Mouse (Mus musculus): ENCODE measurements around the gene Hist1h2ah. TPM values are rescaled to one million over a fixed set of nuclear protein-coding genes. Genes with fewer than 3 reads are reported as not detected.
A peak's percentile ranks its signal among the peaks of the same experiment; 100 is the strongest.

The Hist1h2ah gene
- polyA plus RNA-seq, 1 experiment from 2014 or later: not detected

- peak overlapping the region; percentile 79 for H3K4me2 ChIP-seq (replicated peaks)
- DNase-seq (ENCODE audit: low spot score): no peak
These were observed 29.6 kb downstream of the Hist1h2ah start for GRCm38 (mm10) chr13:22005605-22006333.

GRCm38 (mm10) chr13:22001823-22002222, 33.5 kb downstream of the Hist1h2ah start:
- H3K9me3 ChIP-seq (ENCODE audit: control insufficient read depth, low read length): no peaks in the 10 kb centered on the region
- 37% methylated on average over 5 of the region's 5 CpGs for WGBS
- no peak for DNase-seq (ENCODE audit: low spot score)
- H3K27ac ChIP-seq: no peak overlapping the region
- no peak overlapping the region for H3K9ac ChIP-seq
- no peaks in the 10 kb centered on the region for H3K36me3 ChIP-seq (replicated peaks; ENCODE audit: control insufficient read depth, insufficient read depth)
- peaks cover 95% of the 10 kb centered on the region for H3K27me3 ChIP-seq (ENCODE audit: control insufficient read depth, insufficient read depth, low read length)
- ATAC-seq (ENCODE audit: low FRiP score): no peak
- no peak overlapping the region for H3K4me3 ChIP-seq (replicated peaks; ENCODE audit: low read length)
- H3K4me2 ChIP-seq (replicated peaks): no peak overlapping the region
- H3K4me1 ChIP-seq (replicated peaks; ENCODE audit: control insufficient read depth, insufficient read depth, low read length): peaks cover 14% of the 10 kb centered on the region

More at GRCm38 (mm10) chr13:22005605-22006333, 29.6 kb downstream of the Hist1h2ah start:
- Histone ChIP-seq H3K4me3 (replicated peaks; ENCODE audit: low read length) (peak overlapping the region; percentile 35), H3K27ac (no peak overlapping the region), H3K27me3 (ENCODE audit: control insufficient read depth, insufficient read depth, low read length) (peaks cover 100% of the 10 kb centered on the region), H3K4me1 (replicated peaks; ENCODE audit: control insufficient read depth, insufficient read depth, low read length) (peaks cover 15% of the 10 kb centered on the region), H3K36me3 (replicated peaks; ENCODE audit: control insufficient read depth, insufficient read depth) (no peaks in the 10 kb centered on the region), H3K9ac (peak overlapping the region; percentile 42; the same call in 1 of the 2 replicates), H3K9me3 (ENCODE audit: control insufficient read depth, low read length) (no peaks in the 10 kb centered on the region)
- under 1% methylated on average over 45 of the region's 45 CpGs for WGBS
- peak; percentile 79 for ATAC-seq (ENCODE audit: low FRiP score)

GRCm38 (mm10) chr13:22001346-22001745, 34.0 kb downstream of the Hist1h2ah start:
- H3K9ac ChIP-seq: no peak overlapping the region
- no peak overlapping the region for H3K4me2 ChIP-seq (replicated peaks)
- no peaks in the 10 kb centered on the region for H3K36me3 ChIP-seq (replicated peaks; ENCODE audit: control insufficient read depth, insufficient read depth)
- 70% methylated on average over 2 of the region's 2 CpGs for WGBS
- peaks cover 95% of the 10 kb centered on the region for H3K27me3 ChIP-seq (ENCODE audit: control insufficient read depth, insufficient read depth, low read length)
- H3K4me3 ChIP-seq (replicated peaks; ENCODE audit: low read length): no peak overlapping the region
- no peaks in the 10 kb centered on the region for H3K9me3 ChIP-seq (ENCODE audit: control insufficient read depth, low read length)
- H3K27ac ChIP-seq: no peak overlapping the region
- no peak for DNase-seq (ENCODE audit: low spot score)
- H3K4me1 ChIP-seq (replicated peaks; ENCODE audit: control insufficient read depth, insufficient read depth, low read length): peaks cover 10% of the 10 kb centered on the region
- ATAC-seq (ENCODE audit: low FRiP score): no peak

- Histone ChIP-seq H3K27me3 (ENCODE audit: control insufficient read depth, insufficient read depth, low read length) (peaks cover 95% of the 10 kb centered on the region), H3K36me3 (replicated peaks; ENCODE audit: control insufficient read depth, insufficient read depth) (no peaks in the 10 kb centered on the region), H3K27ac (no peak overlapping the region), H3K4me1 (replicated peaks; ENCODE audit: control insufficient read depth, insufficient read depth, low read length) (no peaks in the 10 kb centered on the region), H3K4me3 (replicated peaks; ENCODE audit: low read length) (no peak overlapping the region), H3K9ac (no peak overlapping the region), H3K9me3 (ENCODE audit: control insufficient read depth, low read length) (no peaks in the 10 kb centered on the region), H3K4me2 (replicated peaks) (no peak overlapping the region)
- WGBS: 31% methylated on average over 4 of the region's 4 CpGs
- no peak for DNase-seq (ENCODE audit: low spot score)
- no peak for ATAC-seq (ENCODE audit: low FRiP score)
These were observed 36.2 kb downstream of the Hist1h2ah start for GRCm38 (mm10) chr13:21999147-21999546.

- H3K4me3 ChIP-seq (replicated peaks; ENCODE audit: low read length): no peak overlapping the region
- H3K27me3 ChIP-seq (ENCODE audit: control insufficient read depth, insufficient read depth, low read length): peaks cover 95% of the 10 kb centered on the region
- H3K9me3 ChIP-seq (ENCODE audit: control insufficient read depth, low read length): no peaks in the 10 kb centered on the region
- H3K27ac ChIP-seq: no peak overlapping the region
- no peaks in the 10 kb centered on the region for H3K4me1 ChIP-seq (replicated peaks; ENCODE audit: control insufficient read depth, insufficient read depth, low read length)
- H3K36me3 ChIP-seq (replicated peaks; ENCODE audit: control insufficient read depth, insufficient read depth): no peaks in the 10 kb centered on the region
- H3K9ac ChIP-seq: no peak overlapping the region
- DNase-seq (ENCODE audit: low spot score) (no peak), ATAC-seq (ENCODE audit: low FRiP score) (no peak)
- H3K4me2 ChIP-seq (replicated peaks): no peak overlapping the region
- 33% methylated on average over 3 of the region's 3 CpGs for WGBS
These were observed 37.0 kb downstream of the Hist1h2ah start for GRCm38 (mm10) chr13:21998412-21998811.

GRCm38 (mm10) chr13:21997821-21998220, 37.5 kb downstream of the Hist1h2ah start:
- no peak for ATAC-seq (ENCODE audit: low FRiP score)
- no peak overlapping the region for H3K9ac ChIP-seq
- peaks cover 94% of the 10 kb centered on the region for H3K27me3 ChIP-seq (ENCODE audit: control insufficient read depth, insufficient read depth, low read length)
- no peaks in the 10 kb centered on the region for H3K36me3 ChIP-seq (replicated peaks; ENCODE audit: control insufficient read depth, insufficient read depth)
- H3K4me1 ChIP-seq (replicated peaks; ENCODE audit: control insufficient read depth, insufficient read depth, low read length): no peaks in the 10 kb centered on the region
- H3K27ac ChIP-seq: no peak overlapping the region
- H3K4me3 ChIP-seq (replicated peaks; ENCODE audit: low read length): no peak overlapping the region
- H3K9me3 ChIP-seq (ENCODE audit: control insufficient read depth, low read length): no peaks in the 10 kb centered on the region
- no peak for DNase-seq (ENCODE audit: low spot score)
- H3K4me2 ChIP-seq (replicated peaks): no peak overlapping the region
- WGBS: 8% methylated on average over 4 of the region's 4 CpGs

GRCm38 (mm10) chr13:21997201-21997820, 38.1 kb downstream of the Hist1h2ah start:
- no peak overlapping the region for H3K27ac ChIP-seq
- WGBS: 2% methylated on average over 21 of the region's 21 CpGs
- DNase-seq (ENCODE audit: low spot score): no peak

GRCm38 (mm10) chr13:21996840-21997185, 38.6 kb downstream of the Hist1h2ah start:
- peaks cover 94% of the 10 kb centered on the region for H3K27me3 ChIP-seq (ENCODE audit: control insufficient read depth, insufficient read depth, low read length)
- 0 out of 2 replicates have a peak overlapping the region, but pooled peaks have one; percentile 21 for H3K4me2 ChIP-seq (replicated peaks)
- H3K36me3 ChIP-seq (replicated peaks; ENCODE audit: control insufficient read depth, insufficient read depth): no peaks in the 10 kb centered on the region
- no peak overlapping the region for H3K9ac ChIP-seq
- H3K27ac ChIP-seq: no peak overlapping the region
- ATAC-seq (ENCODE audit: low FRiP score) (no peak), DNase-seq (ENCODE audit: low spot score) (no peak)
- H3K4me3 ChIP-seq (replicated peaks; ENCODE audit: low read length): peak overlapping the region; percentile 13
- WGBS: 2% methylated on average over 13 of the region's 13 CpGs
- H3K9me3 ChIP-seq (ENCODE audit: control insufficient read depth, low read length): no peaks in the 10 kb centered on the region
- H3K4me1 ChIP-seq (replicated peaks; ENCODE audit: control insufficient read depth, insufficient read depth, low read length): no peaks in the 10 kb centered on the region

More at GRCm38 (mm10) chr13:21997201-21997820, 38.1 kb downstream of the Hist1h2ah start:
- Histone ChIP-seq H3K4me1 (replicated peaks; ENCODE audit: control insufficient read depth, insufficient read depth, low read length) (no peaks in the 10 kb centered on the region), H3K9me3 (ENCODE audit: control insufficient read depth, low read length) (no peaks in the 10 kb centered on the region), H3K9ac (no peak overlapping the region), H3K4me2 (replicated peaks) (0 out of 2 replicates have a peak overlapping the region, but pooled peaks have one; percentile 21), H3K27me3 (ENCODE audit: control insufficient read depth, insufficient read depth, low read length) (peaks cover 94% of the 10 kb centered on the region), H3K36me3 (replicated peaks; ENCODE audit: control insufficient read depth, insufficient read depth) (no peaks in the 10 kb centered on the region), H3K4me3 (replicated peaks; ENCODE audit: low read length) (peak overlapping the region; percentile 13; the same call in 1 of the 2 replicates)
- no peak for ATAC-seq (ENCODE audit: low FRiP score)

GRCm38 (mm10) chr13:21996101-21996839, 39.1 kb downstream of the Hist1h2ah start:
- Histone ChIP-seq H3K27me3 (ENCODE audit: control insufficient read depth, insufficient read depth, low read length) (peaks cover 94% of the 10 kb centered on the region), H3K36me3 (replicated peaks; ENCODE audit: control insufficient read depth, insufficient read depth) (no peaks in the 10 kb centered on the region), H3K9ac (no peak overlapping the region), H3K4me1 (replicated peaks; ENCODE audit: control insufficient read depth, insufficient read depth, low read length) (no peaks in the 10 kb centered on the region), H3K4me3 (replicated peaks; ENCODE audit: low read length) (peak overlapping the region; percentile 13), H3K9me3 (ENCODE audit: control insufficient read depth, low read length) (no peaks in the 10 kb centered on the region), H3K27ac (no peak overlapping the region), H3K4me2 (replicated peaks) (peak overlapping the region; percentile 41)
- 2% methylated on average over 12 of the region's 12 CpGs for WGBS
- DNase-seq (ENCODE audit: low spot score) (peak; percentile 54), ATAC-seq (ENCODE audit: low FRiP score) (no peak)
